Mouse (Mus musculus) lung, adult 18-20 months (tissue): Measurements from ENCODE around the gene Gm3164.
"Not testable (repeated sequence)": the region's sequence is repeated elsewhere in the genome, so short reads cannot be mapped to it uniquely, and the experiment has no call there.

ENCODE experiments used
- DNase-seq, 2 experiments: peaks; one replicate each; pipeline ENCODE4 v3.0.0; 2022; ENCODE audit warnings: mixed read lengths in 2 of 2

Gene Gm3164

DNA sequence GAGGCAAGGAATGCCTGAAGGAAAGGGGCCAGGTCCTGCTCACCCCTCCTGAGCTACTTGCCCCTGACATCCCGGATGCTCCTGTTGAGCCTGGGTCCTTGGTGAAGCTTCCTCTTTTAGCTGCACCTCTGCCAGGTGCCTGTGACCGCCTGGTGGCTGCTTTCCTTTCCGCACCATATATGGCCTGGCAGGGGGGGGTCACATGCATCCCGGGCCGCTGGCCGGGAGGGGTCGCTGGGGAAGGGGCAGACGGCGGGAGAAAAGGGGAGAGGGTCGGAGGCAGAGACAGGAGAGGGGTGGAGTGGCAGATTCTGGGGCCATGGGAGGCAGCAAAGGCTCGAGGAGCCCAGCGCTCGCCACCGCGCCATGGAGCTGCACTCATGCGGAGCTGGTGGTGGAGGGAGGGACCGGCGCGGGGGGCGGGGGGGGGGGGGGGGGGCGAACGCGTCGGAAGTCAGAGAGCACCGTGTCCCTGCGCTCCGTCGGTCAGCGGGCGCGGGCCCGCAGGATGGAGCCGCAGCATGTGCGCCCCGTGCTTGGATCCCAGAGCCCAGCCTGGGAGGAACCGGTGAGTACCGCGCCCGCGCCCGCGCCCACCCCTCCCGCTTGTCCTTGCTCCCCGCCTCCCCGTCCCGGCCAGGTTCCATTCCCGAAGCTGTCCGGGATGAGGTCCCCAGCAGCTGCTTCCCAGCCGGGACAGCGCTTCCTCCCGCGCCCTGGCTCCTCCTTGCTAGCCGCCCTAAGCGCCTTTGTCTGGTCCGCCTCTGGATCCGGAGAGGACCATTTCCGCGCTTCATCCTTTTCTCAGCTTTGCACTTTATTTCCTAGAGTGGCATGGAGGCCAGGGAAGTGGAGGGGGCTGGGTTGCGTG is at the start of gene Gm3164:
Gm3164 (plus strand) TSS at position 484 of the 871 bp plus-strand sequence.
- peak; percentile 16 to 52 for DNase-seq

DNA sequence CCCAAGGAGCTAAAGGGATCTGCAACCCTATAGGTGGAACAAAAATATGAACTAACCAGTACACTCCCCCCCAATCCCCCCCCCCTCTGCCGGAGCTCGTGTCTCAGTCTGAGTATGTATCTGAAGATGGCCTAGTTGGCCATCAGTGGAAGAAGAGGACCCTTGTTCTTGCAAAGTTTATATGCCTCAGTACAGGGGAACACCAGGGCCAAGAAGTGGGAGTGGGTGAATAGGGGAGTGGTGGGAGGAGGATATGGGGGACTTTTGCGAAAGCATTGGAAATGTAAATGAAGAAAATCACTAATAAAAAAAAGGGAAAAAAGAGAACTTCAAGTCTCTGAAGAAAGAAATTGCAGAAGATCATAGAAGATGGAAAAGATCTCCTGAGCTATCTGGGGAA is 46.3 kb upstream of the Gm3164 start:
- not testable (repeated sequence) for DNase-seq

DNA sequence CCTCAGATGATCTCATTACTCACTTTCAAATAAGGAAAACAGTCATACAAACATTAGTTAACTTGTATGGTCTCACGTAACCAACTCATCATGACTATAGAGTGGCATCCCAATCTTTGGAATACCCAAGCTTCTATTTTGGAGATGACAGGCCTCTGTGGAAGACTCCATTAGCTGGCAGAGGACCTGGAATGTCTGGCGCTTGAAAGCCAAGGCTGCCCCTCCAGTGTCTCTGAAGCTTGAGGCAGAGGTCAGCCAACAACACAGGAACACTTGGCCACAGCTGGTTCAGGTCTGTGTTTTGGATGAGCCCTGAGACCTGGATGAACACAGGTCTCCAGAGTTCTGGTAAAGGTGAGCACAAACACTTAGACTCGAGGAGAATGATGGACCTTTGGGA is 45.6 kb upstream of the Gm3164 start:
- not testable (repeated sequence) for DNase-seq

DNA sequence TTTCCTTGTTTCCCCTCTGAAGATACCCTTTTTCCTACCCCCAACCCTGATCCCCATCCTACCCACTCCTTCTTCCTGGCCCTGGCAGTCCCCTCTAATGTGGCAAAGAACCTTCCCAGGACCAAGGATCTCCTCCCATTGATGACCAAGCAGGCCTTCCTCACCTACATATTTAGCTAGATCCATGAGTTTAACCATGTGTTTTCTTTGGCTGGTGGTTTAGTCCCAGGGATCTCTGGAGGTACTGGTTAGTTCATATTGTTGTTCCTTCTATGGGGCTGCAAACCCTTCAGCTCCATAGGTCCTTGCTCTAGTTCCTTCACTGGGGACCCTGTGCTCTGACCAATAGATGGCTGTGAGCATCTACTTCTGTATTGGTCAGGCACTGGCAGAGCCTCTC is 37.4 kb upstream of the Gm3164 start:
- DNase-seq = not testable (repeated sequence)

DNA sequence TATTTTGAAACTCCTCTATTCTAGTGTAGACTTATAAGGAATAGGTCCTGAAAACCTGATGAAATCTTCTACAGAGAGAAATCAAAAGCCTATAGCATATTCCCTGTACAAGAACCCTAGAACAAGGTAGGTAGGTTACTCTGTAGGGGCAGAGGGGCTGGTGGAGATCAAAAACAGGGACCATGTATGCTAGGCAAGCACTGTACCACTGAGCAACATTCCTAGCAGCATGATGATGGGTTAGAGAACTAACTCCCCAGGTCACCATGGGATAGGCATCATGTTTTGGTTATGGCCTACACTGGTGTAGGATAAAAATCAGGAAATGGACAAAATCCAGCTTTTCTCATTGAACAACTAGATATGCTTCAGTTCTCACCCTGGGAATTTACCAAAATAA is 29.6 kb upstream of the Gm3164 start:
- not testable (repeated sequence) for DNase-seq

DNA sequence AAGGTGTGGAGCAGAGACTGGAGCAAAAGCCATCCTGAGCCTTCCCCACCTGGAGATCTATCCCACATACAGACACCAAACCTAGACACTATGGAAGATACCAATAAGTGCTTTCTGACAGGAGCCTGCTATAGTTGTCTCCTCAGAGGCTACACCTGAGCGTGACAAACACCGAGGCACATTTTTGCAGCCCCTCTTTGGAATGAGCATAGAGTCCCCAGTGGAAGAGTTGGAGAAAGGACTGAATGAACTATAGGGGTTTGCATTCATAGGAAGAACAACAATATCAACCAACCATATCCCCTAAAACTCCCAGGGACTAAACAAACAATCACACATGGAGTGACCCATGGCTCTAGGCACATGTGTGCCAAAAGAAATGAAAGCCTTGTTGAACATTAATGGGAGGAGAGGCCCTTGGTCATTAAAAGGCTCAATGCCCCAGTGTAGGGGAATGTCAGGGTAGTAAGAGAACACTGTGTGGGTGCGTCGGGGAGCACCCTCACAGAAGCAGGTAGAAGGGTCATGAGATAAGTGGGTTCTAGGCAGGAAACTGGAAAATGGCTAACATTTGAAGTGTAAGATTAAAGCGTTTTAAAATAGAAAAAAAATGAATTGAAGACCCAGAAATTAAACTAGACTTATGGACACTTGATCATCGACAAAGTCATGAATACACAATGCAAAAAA is 22.3 kb upstream of the Gm3164 start:
- not testable (repeated sequence) for DNase-seq

DNA sequence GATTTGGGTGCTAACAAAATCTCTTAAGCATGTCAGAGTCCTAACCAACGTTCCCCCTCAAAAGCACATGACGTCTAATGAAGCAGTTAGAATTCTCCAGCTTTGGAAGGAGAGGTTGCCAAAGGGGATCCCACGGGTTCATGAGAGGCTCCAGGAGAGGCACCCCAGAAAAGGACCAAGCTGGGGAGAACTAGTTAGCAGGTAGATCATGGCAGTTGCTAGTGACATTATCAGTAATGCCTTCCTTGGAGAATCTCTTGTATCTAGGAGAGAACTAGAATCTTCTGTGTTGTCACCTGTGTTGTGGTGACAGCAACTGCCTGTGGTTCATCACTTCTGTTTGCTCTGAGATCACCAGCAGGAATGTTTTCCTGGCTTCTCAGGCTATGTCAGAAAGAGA is 18.0 kb upstream of the Gm3164 start, which contains the start of gene Gm3159:
Gm3159 (plus strand) TSS at position 301 of the 400 bp plus-strand sequence.
- DNase-seq = not testable (repeated sequence)

DNA sequence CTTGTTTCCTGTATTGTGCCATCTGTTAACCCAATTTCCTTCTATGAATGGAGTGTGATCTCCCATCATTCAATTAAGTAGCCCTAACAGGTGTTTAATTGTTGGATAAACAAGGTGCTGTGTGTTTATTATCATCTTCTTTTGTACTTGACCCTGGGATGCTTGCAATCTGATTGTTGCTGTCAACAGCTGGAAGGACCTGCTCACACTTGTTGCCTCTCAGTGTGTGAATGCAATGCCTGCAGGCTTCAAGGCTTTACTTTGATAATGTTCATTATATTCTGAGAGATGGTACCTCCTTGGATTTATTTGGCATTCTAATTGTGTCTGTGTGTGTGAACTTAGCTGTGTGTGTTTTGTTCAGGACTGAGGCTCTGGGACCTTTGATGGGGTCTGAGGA is 16.6 kb upstream of the Gm3164 start:
- DNase-seq = not testable (repeated sequence)

DNA sequence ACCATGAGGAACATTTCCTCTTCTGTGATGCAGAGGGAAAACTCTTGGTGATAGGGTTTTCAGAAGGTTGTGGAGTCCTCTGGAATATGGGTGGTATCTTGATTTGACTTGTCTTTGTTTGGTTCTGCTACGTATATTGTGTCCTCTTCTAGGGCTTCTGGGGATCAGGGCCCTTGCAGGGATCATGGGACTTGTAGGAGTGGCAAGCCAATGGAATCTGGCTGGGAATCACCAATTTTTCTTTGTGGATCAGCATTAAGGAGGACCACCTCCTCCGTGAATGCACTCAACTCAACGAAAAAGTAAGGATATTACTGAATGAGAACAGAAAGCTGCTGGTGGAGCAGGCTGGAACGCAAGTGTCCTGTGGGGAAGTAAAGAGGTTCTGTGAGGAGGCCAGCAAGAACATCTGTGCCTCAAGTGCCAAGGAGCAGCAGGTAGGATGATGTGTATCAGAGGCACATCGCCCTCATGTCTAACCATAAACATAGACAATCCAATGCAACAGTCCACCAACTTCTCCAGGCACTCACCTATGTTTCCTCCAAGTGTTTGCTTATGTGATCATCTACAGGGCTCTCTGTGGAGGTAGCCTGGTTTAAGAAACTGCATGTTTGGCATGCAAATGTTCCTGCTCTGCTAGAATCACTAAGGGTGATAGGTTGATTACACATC is 15.0 kb upstream of the Gm3164 start:
- DNase-seq = not testable (repeated sequence)

DNA sequence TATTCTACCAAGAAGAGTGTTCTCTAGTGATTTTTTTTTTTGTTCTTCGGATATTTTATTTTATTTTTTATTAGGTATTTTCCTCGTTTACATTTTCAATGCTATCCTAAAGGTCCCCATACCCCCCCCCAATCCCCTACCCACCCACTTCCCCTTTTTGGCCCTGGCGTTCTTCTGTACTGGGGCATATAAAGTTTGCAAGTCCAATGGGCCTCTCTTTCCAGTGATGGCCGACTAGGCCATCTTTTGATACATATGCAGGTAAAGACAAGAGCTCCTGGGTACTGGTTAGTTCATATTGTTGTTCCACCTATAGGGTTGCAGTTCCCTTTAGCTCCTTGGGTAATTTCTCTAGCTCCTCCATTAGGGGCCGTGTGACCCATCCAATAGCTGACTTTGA is 14.0 kb upstream of the Gm3164 start:
- DNase-seq = not testable (repeated sequence)

DNA sequence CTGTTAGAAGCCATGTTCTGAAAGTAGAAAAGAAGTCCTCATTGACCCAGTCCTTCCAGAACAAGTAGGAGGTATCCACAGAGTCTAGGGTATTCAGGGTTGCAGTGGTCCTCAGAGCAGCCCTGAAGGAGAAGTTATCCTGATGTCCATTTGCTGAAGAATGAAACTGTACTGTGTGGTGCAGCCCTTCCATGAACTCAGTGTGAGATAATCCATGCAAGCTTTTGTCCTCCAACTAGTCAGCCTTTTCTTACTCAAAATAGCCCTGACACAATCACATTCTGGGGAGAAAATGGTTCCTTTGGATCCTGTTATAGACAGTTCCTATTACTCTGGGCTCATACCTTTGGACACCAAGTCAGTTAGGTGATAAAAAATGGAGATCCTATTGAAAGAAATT is 11.4 kb upstream of the Gm3164 start:
- not testable (repeated sequence) for DNase-seq

DNA sequence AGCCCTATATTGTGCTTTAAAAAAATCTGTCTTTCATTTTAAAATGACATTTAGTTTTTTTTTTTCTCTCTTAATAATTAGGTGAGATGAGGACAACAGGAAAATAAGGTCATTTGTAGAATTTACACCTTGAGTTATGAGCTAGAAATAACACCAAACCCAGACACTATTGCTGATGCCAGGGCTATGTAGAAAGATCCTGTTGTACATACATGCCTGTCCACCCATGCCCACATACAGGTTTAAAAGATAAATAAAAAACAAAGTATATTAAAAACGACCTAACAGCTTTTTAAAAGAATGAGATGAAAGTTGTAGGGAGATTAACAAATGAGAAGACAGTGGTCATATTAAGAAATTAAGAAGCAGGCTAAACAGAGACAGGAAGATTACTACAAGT is 5.3 kb upstream of the Gm3164 start:
- DNase-seq = not testable (repeated sequence)

DNA sequence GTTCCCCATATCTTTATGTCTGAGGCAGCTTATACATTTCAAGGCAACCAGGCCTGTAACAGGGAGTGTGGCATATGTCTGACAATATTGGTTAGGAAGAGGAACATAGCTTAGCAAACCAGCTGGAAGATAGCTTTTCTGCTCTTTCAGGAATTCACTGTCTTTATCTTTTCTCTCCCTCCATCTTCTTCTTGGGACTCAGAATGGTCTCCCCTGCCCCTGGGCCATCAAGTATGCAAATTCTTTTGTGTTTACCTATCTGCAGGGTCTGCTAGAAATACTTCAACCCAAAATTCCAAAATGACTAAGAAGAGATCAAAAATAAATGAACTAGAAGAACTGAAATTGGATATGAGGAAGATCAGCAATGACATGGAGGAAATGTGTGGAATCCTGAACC is 15.4 kb downstream of the Gm3164 start, which contains the start of gene Gm3173:
Gm3173 (plus strand) TSS at position 301 of the 400 bp plus-strand sequence.
- DNase-seq = not testable (repeated sequence)

DNA sequence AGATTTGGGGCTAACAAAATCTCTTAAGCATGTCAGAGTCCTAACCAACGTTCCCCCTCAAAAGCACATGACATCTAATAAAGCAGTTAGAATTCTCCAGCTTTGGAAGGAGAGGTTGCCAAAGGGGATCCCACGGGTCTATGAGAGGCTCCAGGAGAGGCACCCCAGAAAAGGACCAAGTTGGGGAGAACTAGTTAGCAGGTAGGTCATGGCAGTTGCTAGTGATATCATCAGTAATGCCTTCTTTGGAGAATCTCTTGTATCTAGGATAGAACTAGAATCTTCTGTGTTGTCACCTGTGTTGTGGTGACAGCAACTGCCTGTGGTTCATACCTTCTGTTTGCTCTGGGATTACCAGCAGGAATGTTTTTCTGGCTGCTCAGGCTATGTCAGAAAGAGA is 66.2 kb downstream of the Gm3164 start, which contains the start of gene Gm3182:
Gm3182 (plus strand) TSS at position 301 of the 400 bp plus-strand sequence.
- not testable (repeated sequence) for DNase-seq
